Mouse (Mus musculus) bone marrow macrophage, adult 2 months (primary cell): ENCODE data around the gene Abcc9.

Source experiments
- CTCF ChIP-seq: IDR thresholded peaks from 2 replicates; pipeline ENCODE4 v1.5.1; 2012; ENCODE audit warnings: low read depth, mild to moderate bottlenecking, low read length, moderate library complexity
- POLR2A ChIP-seq: IDR thresholded peaks from 2 replicates; pipeline ENCODE4 v1.6.1; 2012; ENCODE audit warnings: mild to moderate bottlenecking, low read depth, low read length, borderline replicate concordance

GRCm38 (mm10) chr6:142635654-142636053 is 66.5 kb downstream of the Abcc9 start:
- TF ChIP-seq POLR2A, result no peak
- no peak for TF ChIP-seq CTCF
